Mouse (Mus musculus): ENCODE results near the gene E2f4. TPM values are rescaled to one million over a fixed set of nuclear protein-coding genes. Genes with fewer than 3 reads are reported as not detected.

The E2f4 gene
- polyA plus RNA-seq, 1 experiment from 2014 or later = 69.9 TPM

DNA sequence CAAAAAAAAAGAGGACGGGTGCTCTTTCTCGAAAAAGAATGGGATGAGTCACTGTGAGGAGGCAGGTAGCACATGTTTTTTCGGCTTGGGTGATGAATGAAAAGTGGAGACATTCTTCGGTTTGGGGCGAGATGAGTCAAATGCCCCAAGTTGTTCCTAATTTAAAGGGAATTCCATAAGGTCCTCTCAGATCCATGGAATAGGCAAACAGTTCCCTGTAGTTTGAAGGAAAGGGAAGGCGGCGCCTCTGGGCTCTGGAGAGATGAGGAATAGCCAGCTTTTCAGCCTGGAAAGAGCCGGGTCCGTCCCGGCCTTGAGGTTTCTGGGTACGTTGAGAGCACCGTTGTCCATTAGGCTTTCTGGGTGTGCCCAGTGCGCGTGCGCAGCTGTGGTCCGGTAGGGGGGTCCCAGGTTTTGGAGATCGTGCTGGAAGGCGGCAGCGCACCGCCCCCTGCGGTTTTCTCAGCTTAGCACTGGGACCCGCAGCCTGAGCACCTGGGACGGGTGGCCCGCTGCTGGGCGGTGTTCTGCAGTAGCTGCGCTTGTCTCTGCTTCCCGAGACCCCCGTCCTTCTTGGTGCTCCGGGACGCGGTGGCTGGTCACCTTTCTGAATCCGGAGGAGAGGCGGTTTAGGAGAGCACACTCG lies 51.1 kb downstream of the E2f4 start, which contains the start of gene Slc9a5:
Gene Slc9a5, plus strand, starts transcription at position 394 of the 646 bp plus-strand sequence.
- peak within 1 kb of the TSS; percentile 85 for H3K9ac ChIP-seq
- H3K36me3 ChIP-seq = no peaks in the 10 kb centered on the region; the same call in 1 of the 2 replicates
- peak within 1 kb of the TSS; percentile 70 for H3K4me3 ChIP-seq
- no peaks in the 10 kb centered on the region for H3K9me3 ChIP-seq (replicated peaks)
- H3K27me3 ChIP-seq = peaks cover 16% of the 10 kb centered on the region
- H3K4me1 ChIP-seq = peaks cover 33% of the 10 kb centered on the region
- ATAC-seq (ENCODE audit: low FRiP score) = peak; percentile 30
- H3K27ac ChIP-seq = peak within 1 kb of the TSS; percentile 58
- WGBS = 0% methylated on average over 34 of the region's 34 CpGs
- H3K4me2 ChIP-seq (replicated peaks) = peak within 1 kb of the TSS; percentile 99

DNA sequence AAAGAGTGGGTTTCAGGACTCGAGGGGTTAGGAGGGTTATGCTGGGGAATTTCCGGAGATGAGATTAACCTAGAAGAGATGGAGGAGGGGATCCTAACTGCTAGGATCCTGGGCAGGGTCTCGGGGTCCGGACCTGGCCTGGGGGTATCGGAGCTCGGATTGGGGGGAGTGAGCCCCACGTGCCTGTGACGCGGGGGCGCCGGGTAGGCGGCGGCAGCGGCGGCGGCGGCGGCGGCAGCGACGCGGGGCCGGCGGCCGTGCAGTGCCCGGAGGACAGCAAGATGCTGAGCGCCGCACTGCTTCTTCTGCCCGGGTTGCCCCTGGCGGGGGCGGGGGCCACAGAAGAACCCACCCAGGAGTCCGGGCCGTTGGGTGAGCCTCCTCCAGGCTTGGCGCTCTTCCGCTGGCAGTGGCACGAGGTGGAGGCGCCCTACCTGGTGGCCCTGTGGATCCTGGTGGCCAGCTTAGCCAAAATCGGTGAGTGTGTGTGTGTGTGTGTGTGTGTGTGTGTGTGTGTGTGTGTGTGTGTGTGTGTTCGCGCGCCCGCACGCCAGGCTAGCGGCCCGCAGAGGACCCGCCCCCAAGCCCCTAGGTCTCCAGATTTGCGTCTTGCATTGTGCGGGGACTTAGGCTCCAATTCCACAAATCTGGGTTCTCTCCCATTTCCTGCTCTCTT lies 51.8 kb downstream of the E2f4 start:
- peak; percentile 39 for ATAC-seq (ENCODE audit: low FRiP score)
- peaks cover 3% of the 10 kb centered on the region; the same call in 1 of the 2 replicates for H3K36me3 ChIP-seq
- H3K4me1 ChIP-seq = peaks cover 33% of the 10 kb centered on the region
- WGBS = under 1% methylated on average over 48 of the region's 48 CpGs
- H3K4me3 ChIP-seq = peak overlapping the region; percentile 70
- H3K4me2 ChIP-seq (replicated peaks) = peak overlapping the region; percentile 99
- H3K9me3 ChIP-seq (replicated peaks) = no peaks in the 10 kb centered on the region
- peak overlapping the region; percentile 58 for H3K27ac ChIP-seq
- H3K9ac ChIP-seq = peak overlapping the region; percentile 85
- peaks cover 16% of the 10 kb centered on the region for H3K27me3 ChIP-seq

- H3K27ac ChIP-seq = no peak overlapping the region
- WGBS = 38% methylated on average over 7 of the region's 7 CpGs
- no peak for ATAC-seq (ENCODE audit: low FRiP score)
These were observed 52.7 kb downstream of the E2f4 start for GRCm38 (mm10) chr8:105350186-105350585.

DNA sequence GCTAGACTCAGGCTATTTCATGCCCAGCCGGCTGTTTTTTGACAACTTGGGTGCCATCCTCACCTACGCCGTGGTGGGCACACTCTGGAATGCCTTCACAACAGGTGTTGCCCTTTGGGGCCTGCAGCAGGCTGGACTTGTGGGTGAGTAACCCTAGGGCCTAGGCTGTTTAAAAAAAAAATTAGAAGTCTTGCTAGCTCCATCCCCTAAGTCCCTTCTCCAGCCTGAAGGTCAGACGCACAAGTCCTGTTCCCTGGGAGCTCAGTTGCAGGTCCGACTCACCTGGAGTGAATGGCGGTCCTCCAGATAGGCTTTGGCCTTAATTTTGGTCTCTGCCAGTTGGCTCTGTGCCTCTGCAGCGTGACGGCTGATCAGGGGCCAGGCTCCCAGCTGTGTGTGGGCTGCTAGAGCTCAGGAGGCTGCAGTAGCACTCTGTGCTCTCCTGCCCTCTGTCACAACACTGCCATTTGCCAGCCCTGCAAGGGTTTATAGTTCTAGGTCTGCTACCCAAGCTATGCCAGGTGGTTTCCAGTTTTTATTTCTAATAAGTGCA lies 56.2 kb downstream of the E2f4 start:
- 78% methylated on average over 8 of the region's 8 CpGs for WGBS
- ATAC-seq (ENCODE audit: low FRiP score) = no peak
- no peaks in the 10 kb centered on the region for H3K9me3 ChIP-seq (replicated peaks)
- peaks cover 12% of the 10 kb centered on the region; the same call in 1 of the 2 replicates for H3K36me3 ChIP-seq
- no peak overlapping the region for H3K4me3 ChIP-seq
- H3K9ac ChIP-seq = no peak overlapping the region
- no peak overlapping the region for H3K4me2 ChIP-seq (replicated peaks)
- 0 out of 2 replicates have a peak, but pooled peaks cover 7% of the 10 kb centered on the region for H3K27me3 ChIP-seq
- H3K4me1 ChIP-seq = peaks cover 18% of the 10 kb centered on the region
- H3K27ac ChIP-seq = no peak overlapping the region

More at GRCm38 (mm10) chr8:105350186-105350585, 52.7 kb downstream of the E2f4 start:
- Histone ChIP-seq H3K36me3 (peaks cover 3% of the 10 kb centered on the region; the same call in 1 of the 2 replicates), H3K4me2 (replicated peaks) (peak overlapping the region; percentile 99), H3K9me3 (replicated peaks) (no peaks in the 10 kb centered on the region), H3K9ac (peak overlapping the region; percentile 85; the same call in 1 of the 2 replicates), H3K4me1 (peaks cover 36% of the 10 kb centered on the region), H3K4me3 (peak overlapping the region; percentile 70), H3K27me3 (peaks cover 16% of the 10 kb centered on the region)

- Histone ChIP-seq H3K9ac (no peak overlapping the region), H3K27ac (no peak overlapping the region), H3K27me3 (0 out of 2 replicates have a peak, but pooled peaks cover 7% of the 10 kb centered on the region), H3K4me2 (replicated peaks) (no peak overlapping the region), H3K36me3 (peaks cover 12% of the 10 kb centered on the region; the same call in 1 of the 2 replicates), H3K9me3 (replicated peaks) (no peaks in the 10 kb centered on the region), H3K4me3 (no peak overlapping the region), H3K4me1 (peaks cover 18% of the 10 kb centered on the region)
- 87% methylated on average over 4 of the region's 4 CpGs for WGBS
- no peak for ATAC-seq (ENCODE audit: low FRiP score)
These were observed 57.1 kb downstream of the E2f4 start for GRCm38 (mm10) chr8:105354549-105354948.

MicroRNAs encoded within 50 kb of the gene (microRNA counts, 519-probe panel; counts per million panel counts)
- 3,289 counts per million, percentile 73 among the panel's probes with 10 or more counts for microRNA mmu-miR-328

Small RNA genes lying within 50 kb of the gene (microRNA-seq; reads per million reads assigned to microRNA genes)
- gene Gm27320 (not detected), gene Mir328 (347 reads per million, percentile 62 among the genes with 10 or more reads in this experiment)

Other genes with a start within 250 kb of the E2f4 start
- not detected in 2 replicates for gene Ces3a, start 249.1 kb upstream of the E2f4 start, polyA plus RNA-seq (2016; fragmentation: Nextera tagmentation; extraction: Ambion mirVana)
- gene Ces3b, start 213.9 kb upstream of the E2f4 start, polyA plus RNA-seq (2016; fragmentation: Nextera tagmentation; extraction: Ambion mirVana) = not detected in 2 replicates
- gene Ces4a, start 165.9 kb upstream of the E2f4 start, polyA plus RNA-seq (2016; fragmentation: Nextera tagmentation; extraction: Ambion mirVana) = not detected in 2 replicates
- 66.2 and 72.5 TPM in 2 replicates for gene Cbfb, start 127.0 kb upstream of the E2f4 start, polyA plus RNA-seq (2016; fragmentation: Nextera tagmentation; extraction: Ambion mirVana)
- 28.5 and 28.9 TPM in 2 replicates for gene D230025D16Rik, start 72.5 kb upstream of the E2f4 start, polyA plus RNA-seq (2016; fragmentation: Nextera tagmentation; extraction: Ambion mirVana)
- gene B3gnt9, start 42.5 kb upstream of the E2f4 start, polyA plus RNA-seq (2016; fragmentation: Nextera tagmentation; extraction: Ambion mirVana) = 7.5 and 9.5 TPM in 2 replicates
- gene Tradd, start 33.1 kb upstream of the E2f4 start, polyA plus RNA-seq (2016; fragmentation: Nextera tagmentation; extraction: Ambion mirVana) = 17.2 and 17.5 TPM in 2 replicates
- 0.97 and 1.4 TPM in 2 replicates for gene Fbxl8, start 33.0 kb upstream of the E2f4 start, polyA plus RNA-seq (2016; fragmentation: Nextera tagmentation; extraction: Ambion mirVana)
- gene Hsf4, start 27.9 kb upstream of the E2f4 start, polyA plus RNA-seq (2016; fragmentation: Nextera tagmentation; extraction: Ambion mirVana) = 0.23 TPM in 1 of 2 replicates, not detected in the other
- 2.7 and 4.0 TPM in 2 replicates for gene Nol3, start 21.5 kb upstream of the E2f4 start, polyA plus RNA-seq (2016; fragmentation: Nextera tagmentation; extraction: Ambion mirVana)
- 63.2 and 74.0 TPM in 2 replicates for gene 4931428F04Rik, start 7.8 kb upstream of the E2f4 start, polyA plus RNA-seq (2016; fragmentation: Nextera tagmentation; extraction: Ambion mirVana)
- 12.7 and 15.7 TPM in 2 replicates for gene Exoc3l, start 1.6 kb upstream of the E2f4 start, polyA plus RNA-seq (2016; fragmentation: Nextera tagmentation; extraction: Ambion mirVana)
- 2.7 and 3.2 TPM in 2 replicates for gene Elmo3, start 7.9 kb downstream of the E2f4 start, polyA plus RNA-seq (2016; fragmentation: Nextera tagmentation; extraction: Ambion mirVana)
- 1.3 TPM in 2 replicates for gene Lrrc29, start 28.6 kb downstream of the E2f4 start, polyA plus RNA-seq (2016; fragmentation: Nextera tagmentation; extraction: Ambion mirVana)
- gene Tmem208, start 28.7 kb downstream of the E2f4 start, polyA plus RNA-seq (2016; fragmentation: Nextera tagmentation; extraction: Ambion mirVana) = 97.6 and 100 TPM in 2 replicates
- 1.4 and 2.0 TPM in 2 replicates for gene Fhod1, start 50.3 kb downstream of the E2f4 start, polyA plus RNA-seq (2016; fragmentation: Nextera tagmentation; extraction: Ambion mirVana)
- gene Slc9a5, start 51.2 kb downstream of the E2f4 start, polyA plus RNA-seq (2016; fragmentation: Nextera tagmentation; extraction: Ambion mirVana) = 7.2 and 7.7 TPM in 2 replicates
- 0.59 and 0.93 TPM in 2 replicates for gene Plekhg4, start 75.6 kb downstream of the E2f4 start, polyA plus RNA-seq (2016; fragmentation: Nextera tagmentation; extraction: Ambion mirVana)
- gene Kctd19, start 115.8 kb downstream of the E2f4 start, polyA plus RNA-seq (2016; fragmentation: Nextera tagmentation; extraction: Ambion mirVana) = 0.08 TPM in 1 of 2 replicates, not detected in the other
- 2.1 and 3.1 TPM in 2 replicates for gene Lrrc36, start 115.9 kb downstream of the E2f4 start, polyA plus RNA-seq (2016; fragmentation: Nextera tagmentation; extraction: Ambion mirVana)
- 162 and 186 TPM in 2 replicates for gene Tppp3, start 173.9 kb downstream of the E2f4 start, polyA plus RNA-seq (2016; fragmentation: Nextera tagmentation; extraction: Ambion mirVana)
- gene Zdhhc1, start 199.2 kb downstream of the E2f4 start, polyA plus RNA-seq (2016; fragmentation: Nextera tagmentation; extraction: Ambion mirVana) = 35.8 and 36.1 TPM in 2 replicates
- gene Hsd11b2, start 221.1 kb downstream of the E2f4 start, polyA plus RNA-seq (2016; fragmentation: Nextera tagmentation; extraction: Ambion mirVana) = 24.2 and 24.7 TPM in 2 replicates